Mouse (Mus musculus) CD4-positive, CD25-positive, alpha-beta regulatory T cell, adult 2 months (primary cell): ENCODE data around the gene Aco2.
"Not testable (repeated sequence)": the region's sequence is repeated elsewhere in the genome, so short reads cannot be mapped to it uniquely, and the experiment has no call there.

ENCODE experiments used
- DNase-seq: peaks from one replicate; pipeline ENCODE4 v3.0.0-alpha.2; 2012; ENCODE audit warnings: low read depth, low spot score

The Aco2 gene

DNA sequence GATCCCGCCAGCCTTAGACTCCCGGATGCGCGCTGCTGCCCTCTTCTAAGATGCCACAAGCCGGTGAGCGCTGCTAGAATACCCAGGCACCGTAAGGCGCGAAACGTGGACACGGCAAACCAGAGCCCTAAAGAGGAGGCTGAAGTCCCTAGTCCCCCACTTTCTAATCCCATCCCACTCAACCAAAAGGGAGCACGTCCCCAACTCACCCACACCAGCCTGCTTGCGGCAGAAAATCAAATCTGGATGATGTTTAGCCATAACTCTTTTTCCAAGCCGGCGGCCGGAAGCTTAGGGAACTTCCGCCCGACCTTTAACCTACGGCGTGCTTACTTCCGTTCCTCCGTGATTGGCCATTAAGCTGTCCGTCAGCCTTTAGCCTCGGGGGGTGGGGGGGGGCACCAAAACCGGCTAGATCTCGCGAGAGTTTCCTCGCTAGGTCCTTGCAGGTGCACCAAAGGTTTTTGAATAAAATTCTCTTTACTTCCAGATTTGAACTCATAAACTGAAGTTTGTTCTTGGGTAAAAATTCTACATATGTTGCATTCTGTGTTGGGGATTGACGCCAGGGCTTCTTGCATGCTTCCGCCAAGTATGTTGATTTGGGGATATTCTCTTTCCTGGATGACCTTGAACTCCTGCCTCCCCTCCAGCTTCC lies 376 bp upstream of the Aco2 start, which contains the start of gene Phf5a:
TSS of gene Phf5a (minus strand) at position 308 of the 658 bp plus-strand sequence.
- DNase-seq = peak; percentile 97

DNA sequence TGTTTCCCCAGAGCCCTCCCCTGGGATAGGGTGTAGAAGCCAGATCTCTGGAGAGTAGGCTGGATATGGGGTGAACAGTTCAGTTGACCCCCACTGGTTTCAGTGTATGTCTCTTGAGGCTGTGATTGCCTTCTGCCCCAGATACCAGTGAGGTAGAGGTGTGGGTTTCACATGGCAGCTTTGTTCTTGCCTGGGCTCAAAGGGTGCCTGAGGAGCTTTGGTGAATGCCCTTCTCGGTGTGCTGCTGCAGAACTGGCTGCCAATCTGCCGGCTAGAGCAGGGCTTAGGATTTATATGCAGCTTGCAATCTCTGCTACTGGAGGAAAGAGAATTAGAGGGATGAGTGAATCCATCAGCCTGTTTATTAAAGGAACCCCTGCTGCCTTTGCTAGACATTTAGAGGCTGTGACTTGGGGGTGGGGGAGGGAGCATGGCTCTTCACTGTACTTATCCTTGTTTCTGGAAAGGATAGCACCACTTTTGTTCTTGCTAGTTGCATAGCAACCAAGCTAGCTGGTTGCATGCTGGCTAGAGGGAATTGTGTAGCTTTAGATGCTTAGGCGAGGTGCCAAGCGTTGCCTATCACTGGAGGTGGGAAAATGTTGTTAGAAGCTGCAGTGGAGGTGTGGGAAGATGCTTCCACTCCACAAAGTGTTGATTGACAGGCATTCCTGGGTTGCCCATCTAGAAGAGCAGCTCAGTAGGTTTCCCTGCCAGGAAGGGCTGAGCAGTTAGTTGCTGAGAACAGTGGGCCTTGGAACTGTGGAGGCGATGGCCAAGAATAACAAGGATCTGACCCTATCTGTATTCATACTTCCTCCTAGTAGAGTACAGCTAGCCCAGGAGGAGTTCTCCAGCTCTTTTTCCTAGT lies 7.7 kb downstream of the Aco2 start:
- no peak for DNase-seq

DNA sequence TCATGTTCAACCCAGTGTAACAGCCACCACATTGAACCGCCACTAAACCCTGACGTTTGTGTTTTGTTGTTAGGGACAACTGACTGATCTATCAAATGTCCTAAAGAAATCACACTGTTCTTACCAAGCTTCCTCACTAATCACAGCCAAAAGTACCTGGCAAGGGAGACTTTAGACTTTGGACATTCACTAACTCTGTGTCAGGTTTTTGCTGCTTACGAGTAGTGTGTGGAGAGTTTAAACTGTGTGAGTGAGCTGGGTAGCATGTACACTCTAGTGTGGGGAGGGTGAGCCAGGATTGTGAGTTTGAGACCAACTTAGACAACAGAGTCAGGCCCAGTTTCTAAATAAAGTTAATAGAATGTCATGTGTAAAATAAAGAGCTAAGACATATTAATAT lies 10.2 kb downstream of the Aco2 start:
- no peak for DNase-seq

DNA sequence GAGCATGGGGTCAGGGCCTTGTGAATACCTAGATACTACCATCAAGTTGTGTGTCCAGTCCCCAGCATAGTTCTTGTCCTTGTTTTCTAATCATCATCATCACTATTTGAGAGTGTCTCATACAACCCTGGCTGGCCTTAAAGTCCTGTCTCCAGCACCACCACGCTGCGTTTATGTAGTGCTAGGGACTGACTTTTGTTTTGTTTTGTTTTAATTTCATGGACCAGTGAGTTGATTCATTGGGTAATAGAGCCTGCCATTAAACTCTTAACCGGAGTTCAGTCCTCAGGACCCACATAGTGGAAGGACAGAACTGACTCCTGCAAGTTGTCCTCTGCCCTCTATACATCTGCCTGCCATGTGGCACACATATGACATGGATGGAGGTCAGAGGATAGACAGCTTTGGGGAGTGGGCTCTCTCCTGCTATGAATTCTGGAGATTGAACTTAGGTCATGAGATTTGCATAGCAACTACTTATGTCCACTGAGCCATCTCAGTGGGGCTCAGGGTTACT lies 13.4 kb downstream of the Aco2 start:
- DNase-seq = no peak

DNA sequence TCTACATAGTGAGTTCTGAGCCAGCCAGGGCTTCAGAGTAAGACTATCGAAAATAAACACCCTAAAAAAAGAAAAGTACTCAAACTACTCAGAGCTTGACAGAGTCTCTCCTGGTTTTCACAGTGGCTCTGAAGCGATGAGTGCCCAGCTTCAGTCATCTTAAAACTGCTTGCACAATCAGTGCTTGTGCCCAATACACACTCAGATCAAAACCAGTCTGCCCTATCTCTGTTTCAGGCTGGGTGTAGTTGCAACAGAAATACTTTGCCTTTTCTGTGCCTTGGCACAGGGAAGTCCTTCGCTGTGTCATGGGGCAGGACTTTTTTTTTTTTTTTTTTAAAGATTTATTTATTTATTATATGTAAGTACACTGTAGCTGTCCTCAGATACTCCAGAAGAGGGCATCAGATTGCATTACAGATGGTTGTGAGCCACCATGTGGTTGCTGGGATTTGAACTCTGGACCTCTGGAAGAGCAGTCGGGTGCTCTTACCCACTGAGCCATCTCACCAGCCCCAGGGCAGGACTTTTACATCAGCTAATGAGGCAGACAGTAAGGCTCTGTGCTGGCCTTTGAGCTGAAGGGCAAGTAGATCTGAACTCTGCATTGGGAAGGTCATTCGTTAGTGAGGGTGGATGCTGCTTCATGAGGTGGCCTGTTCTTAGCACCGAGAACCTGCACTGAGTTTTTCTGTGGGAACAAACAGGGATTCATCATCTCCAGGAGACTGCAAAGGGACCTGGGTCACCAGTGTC lies 14.9 kb downstream of the Aco2 start:
- DNase-seq = no peak

DNA sequence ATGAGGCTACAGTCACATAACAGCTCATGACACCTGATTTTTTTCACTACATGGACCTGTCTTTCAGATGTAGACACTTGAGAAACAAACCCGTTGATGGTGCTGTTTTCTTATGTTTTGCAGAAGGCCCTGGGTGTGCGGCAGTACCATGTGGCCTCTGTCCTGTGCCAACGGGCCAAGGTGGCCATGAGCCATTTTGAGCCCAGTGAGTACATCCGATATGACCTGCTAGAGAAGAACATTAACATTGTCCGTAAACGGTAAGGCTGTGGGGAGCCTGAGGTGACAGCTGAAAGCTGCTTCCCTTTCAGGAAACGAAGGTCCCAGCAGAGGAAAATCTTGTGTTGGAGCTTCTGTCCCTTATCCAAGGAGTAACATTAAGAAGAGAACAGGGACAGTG lies 17.1 kb downstream of the Aco2 start:
- DNase-seq = no peak

DNA sequence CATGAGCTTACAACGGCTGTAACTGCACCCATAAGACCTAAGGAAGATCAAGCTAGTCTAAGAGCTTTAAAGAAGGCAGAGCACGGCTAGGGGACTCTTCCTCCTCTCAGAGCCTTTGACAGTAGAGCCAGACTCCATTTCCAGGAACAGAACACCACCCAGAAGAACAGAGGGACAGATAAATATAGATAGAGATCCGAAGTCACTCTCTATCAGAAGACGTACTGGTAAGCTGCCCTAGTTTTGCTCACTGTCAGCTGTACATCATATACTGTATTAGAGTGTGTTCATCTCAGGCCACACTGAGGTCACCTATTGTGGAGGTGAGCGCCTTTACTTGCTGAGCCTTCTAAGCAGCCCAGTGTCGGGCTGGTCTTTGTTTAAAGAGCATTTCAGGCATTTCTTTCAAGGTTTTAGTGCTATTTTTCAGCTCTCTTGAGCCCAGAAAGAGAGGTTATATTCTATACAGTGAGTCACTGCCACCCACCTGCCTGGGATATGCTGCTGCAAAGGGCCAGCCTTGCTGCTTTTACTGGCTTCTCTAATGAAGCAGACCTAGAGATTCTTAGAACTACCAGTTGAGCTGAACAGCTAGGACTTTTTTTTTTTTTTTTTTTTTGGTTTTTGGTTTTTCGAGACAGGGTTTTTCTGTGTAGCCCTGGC lies 19.2 kb downstream of the Aco2 start:
- no peak for DNase-seq

DNA sequence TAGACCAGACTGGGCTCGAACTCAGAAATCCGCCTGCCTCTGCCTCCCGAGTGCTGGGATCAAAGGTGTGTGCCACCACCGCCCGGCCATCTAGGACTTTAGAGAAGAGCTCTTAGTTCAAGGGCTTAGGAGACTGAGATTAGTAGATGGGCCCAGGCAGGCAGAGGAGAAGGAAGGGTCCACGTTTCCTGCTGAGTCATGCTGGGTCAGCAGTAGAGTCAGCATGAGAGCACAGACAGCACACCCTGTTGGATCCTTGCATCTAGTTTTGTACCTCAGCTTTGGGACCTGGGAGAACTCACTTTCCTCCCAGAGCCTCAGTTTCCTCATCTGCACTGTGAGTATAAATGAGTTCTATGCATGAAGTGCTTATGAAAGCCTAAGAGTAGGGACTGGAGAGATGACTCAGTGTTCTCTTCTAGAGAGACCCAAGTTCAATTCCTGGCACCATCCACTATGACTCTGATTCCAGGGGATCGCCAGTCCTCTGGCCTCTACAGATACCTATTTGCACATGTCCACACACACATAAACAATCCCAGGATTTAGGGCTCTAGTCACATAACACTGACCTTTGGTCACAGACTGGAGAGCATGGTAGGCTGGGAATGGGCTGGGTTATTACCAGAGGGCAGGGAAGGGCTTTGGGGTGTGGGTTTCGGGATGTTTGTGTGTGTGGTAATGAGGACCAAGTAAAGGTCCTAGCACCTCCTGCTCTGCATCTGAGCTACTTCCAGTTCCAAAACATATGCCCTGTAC lies 19.9 kb downstream of the Aco2 start:
- no peak for DNase-seq

DNA sequence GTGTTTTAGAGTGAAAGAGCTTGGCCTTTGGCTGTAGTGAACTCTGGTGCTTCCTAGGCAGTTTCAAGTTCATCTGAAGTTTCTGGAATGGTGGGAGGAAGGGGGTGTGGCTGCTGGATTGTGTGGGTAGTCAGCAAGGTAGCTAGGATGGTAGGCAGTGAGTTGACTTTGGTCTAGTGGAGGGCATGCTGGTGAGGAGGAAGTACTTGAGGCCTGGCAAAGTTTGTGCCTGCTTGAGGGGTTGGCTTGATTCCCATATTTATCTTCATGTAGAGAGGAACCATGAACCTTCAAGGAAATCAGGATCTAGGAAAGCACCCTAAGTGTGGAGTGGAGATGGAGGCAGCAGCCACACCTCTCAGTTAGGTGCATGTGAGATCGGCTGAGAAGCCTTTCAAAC lies 21.9 kb downstream of the Aco2 start:
- no peak for DNase-seq

DNA sequence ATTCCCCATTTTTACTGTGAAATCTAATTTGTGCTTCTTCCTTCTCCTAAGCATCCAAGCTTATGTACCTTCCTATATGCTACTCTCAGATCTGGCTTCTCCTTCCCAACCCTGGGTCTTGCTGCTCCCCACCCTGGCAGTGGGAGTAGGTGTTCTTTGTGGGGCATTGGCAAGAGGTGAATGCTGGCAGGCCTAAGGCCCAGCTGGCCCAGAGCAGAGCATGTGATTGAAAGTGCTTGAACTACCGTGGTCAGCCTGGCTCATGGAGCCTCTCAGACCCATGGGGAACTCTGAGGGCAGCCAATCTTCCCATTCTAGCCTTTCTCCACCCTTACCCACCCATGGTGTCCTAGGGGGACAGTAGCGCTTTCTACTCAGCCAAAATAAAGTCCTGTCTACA lies 24.3 kb downstream of the Aco2 start:
- no peak for DNase-seq

DNA sequence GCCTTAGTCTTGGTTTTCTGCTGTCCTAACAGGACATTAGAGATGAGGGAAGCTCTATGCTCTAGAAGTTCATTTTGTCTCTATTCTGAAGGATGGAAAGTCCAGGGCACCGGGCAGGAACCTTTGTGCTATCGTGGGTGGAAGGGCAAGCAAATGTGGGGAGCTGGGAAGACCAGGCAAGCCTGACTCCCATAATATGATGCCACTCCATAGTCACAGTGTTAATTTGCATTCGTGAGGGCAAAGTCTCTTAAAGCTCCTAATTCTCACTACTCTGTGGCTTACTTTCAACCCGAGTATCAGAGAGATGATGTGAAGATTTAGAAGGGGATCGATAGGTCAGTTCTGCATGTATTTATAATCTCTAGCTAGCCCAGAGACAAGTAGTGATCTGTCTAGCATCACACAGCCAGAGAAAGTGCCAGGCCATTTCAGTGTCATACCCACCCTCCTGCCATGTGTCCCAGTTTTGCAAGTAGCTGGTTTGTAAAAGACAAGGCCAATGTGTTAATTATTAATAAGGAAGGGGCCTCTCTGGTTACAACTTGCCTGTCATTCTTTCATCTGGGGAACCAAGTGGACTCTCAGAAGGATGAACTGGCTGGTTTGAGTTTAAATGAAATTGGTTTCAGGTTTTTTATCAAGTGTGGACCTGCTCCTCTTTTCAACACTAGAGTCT lies 25.6 kb downstream of the Aco2 start:
- DNase-seq = no peak

DNA sequence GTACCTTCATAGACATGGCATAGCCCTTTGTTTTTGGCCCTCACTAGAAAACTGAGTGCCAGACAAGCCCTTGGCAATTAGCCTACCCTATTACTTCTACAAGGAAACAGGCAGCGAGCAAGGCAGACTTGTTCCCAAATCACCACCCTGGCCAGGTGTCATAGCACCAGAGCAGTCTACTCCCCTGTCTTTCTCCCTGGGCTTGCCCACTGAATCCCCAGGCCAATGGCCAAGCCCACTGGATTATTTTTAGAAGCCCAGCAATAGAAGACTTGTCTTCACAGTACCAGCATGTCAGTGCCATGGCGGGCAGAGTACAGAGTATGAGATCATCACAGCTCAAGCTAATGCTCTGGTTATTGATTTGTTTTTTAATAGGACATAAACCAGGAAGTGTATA lies 26.6 kb downstream of the Aco2 start:
- DNase-seq = no peak

DNA sequence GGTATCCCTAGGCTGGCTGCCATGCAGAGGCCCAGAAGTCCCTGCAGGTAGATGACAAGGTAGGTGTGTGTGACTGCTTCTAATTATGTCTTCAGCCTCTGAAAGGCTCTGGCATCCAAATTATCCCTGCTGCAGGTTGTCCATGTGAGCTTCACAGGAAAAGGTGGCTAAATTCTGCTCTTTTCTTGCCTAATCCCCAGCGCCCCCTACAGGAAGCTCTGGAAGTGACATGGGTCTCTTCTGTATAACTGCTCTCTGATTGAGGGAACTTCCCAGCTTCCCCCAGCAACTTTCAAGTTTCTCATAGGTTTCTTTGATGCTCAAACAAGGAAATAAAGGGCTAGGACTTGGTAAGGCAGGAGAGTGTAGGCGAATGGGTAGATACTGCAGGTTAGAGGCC lies 32.8 kb downstream of the Aco2 start:
- peak; percentile 83 for DNase-seq

DNA sequence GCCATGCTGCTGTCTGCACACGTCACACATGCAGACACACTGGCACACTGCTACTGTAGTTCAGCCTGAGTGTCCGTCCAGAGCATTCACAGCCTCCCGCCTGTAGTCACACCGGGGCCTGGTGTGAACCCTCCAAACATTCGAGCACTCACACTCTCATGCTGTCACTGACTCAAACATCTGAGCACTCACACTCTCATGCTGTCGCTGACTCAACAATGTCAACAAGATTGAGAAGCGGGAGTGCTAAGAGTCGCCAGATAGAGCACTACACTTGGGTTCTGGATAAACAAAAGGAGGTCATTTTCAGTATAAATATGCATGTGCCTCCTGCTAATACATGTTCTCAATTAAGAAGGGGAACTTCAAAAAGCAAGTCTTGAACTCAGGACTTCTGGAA lies 35.8 kb downstream of the Aco2 start:
- no peak for DNase-seq

DNA sequence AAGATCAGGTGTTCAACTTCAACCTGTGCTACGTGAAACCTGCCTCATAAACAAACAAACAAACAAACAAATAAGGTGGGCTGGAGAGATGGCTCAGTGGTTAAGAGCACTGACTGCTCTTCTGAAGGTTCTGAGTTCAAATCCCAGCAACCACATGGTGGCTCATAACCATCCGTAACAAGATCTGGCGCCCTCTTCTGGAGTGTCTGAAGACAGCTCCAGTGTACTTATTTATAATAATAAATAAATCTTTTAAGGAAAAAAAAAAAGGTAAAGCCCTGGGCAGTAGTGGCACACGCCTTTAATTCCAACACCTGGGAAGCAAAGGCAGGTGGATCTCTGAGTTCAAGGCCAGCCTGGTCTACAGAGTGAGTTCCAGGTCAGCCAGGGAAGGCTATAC lies 36.7 kb downstream of the Aco2 start:
- DNase-seq = not testable (repeated sequence)

DNA sequence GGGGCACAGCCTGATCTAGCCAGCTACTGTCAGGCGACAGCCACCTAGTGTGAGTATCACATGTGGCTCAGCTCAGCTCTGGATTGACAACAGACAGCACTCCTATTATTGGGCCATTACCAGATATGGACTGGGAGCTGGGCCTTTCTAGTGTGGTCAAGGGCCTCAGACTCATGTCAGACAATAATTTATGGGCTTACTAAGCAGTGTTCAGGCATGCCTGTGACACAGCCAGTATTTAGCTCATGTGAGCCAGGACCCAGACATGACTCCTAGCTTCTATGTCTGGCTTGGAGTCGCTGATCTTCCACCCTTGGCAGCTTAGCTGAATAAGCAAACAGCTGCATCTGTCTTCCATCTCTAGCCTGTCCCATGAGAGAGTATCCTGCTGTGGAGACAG lies 40.4 kb downstream of the Aco2 start:
- no peak for DNase-seq

DNA sequence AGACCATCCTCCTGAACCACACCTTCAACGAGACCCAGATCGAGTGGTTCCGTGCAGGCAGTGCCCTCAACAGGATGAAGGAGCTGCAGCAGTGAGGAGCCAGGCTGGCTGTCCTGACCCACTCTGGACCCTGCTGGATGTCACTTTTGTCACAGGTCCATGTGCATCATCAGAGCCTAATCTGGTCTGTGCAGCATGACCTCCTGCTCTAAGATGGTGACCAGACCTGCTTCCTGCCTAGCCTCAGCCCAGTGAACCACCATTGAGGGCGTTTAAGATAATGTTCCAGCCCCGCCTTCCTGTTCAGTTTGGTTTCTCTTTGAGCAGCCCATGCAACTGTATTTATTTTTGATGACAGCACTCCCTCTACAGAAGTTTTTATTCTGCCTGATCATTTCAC lies 42.6 kb downstream of the Aco2 start:
- DNase-seq = no peak

DNA sequence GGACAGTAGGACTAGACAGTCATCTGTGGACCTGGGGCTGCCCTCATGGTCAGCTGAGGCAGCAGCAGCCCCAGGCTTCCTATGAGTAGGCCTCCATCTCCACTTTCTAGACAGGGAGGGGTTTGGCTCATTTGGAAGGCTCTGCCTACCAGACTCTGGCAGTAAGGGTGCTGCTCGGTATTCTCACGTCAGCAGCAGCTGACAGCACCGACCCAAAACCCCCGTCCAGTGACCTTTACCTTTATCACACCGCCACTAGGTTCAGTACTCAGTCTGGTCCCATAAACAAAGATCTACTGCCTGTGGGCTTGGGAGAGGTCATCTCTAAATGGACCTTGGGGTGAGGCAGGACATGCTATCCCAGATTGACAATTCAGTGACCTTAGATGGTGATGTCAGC lies 43.6 kb downstream of the Aco2 start:
- DNase-seq = no peak

DNA sequence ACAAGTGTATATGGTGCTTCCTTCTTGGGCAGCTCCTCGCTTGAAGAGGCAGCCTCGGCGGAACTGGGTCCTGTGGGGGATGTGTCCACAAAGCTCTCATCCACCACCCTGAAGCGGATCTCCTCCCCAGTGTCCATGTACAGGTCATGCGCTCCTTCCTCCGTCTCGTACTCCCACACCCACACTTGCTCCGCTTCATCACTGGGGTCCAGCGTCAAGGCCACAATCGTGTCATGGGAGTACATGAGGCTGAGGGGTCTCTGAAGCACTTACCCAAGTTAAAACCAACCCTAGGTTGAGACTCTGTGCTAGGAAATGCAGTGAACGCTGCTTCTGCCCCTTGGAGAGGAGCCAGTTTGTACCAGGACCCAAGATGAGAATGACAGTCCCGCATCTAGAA lies 45.1 kb downstream of the Aco2 start:
- no peak for DNase-seq
